Mouse (Mus musculus) lung, embryonic 15.5 days (tissue): ENCODE measurements around the gene Car4. TPM values are rescaled to one million over a fixed set of nuclear protein-coding genes. Genes with fewer than 3 reads are reported as not detected.

ENCODE experiments used
- polyA plus RNA-seq: library from polyadenylated mRNA; unstranded; fragments of >200 nt; fragmentation: Nextera tagmentation; extraction: Ambion mirVana; gene quantifications from 2 replicates; pipeline ENCODE4 v1.2.1, GENCODE M21; 2015

The Car4 gene
- polyA plus RNA-seq, 1 experiment from 2014 or later, result 0.85 TPM

Other genes starting within 250 kb of the Car4 start
- 10.7 and 12.8 TPM in 2 replicates for gene Mrm1, start 138.3 kb upstream of the Car4 start, polyA plus RNA-seq
- gene Dhrs11, start 128.8 kb upstream of the Car4 start, polyA plus RNA-seq, result 14.2 and 14.7 TPM in 2 replicates
- gene Ggnbp2, start 87.0 kb upstream of the Car4 start, polyA plus RNA-seq, result 61.2 and 65.4 TPM in 2 replicates
- 8.7 and 9.0 TPM in 2 replicates for gene Myo19, start 77.6 kb upstream of the Car4 start, polyA plus RNA-seq
- gene Pigw, start 77.5 kb upstream of the Car4 start, polyA plus RNA-seq, result 2.8 and 3.6 TPM in 2 replicates
- 61.0 and 62.6 TPM in 2 replicates for gene Znhit3, start 41.4 kb upstream of the Car4 start, polyA plus RNA-seq
- gene Usp32, start 182.4 kb downstream of the Car4 start, polyA plus RNA-seq, result 3.2 and 3.4 TPM in 2 replicates
- gene 1700125H20Rik, start 212.6 kb downstream of the Car4 start, polyA plus RNA-seq, result 0.22 TPM in 1 of 2 replicates, not detected in the other